Mouse (Mus musculus) liver, embryonic 14.5 days (tissue): ENCODE results near the gene Zfp512b.

Experiments used
- CTCF ChIP-seq: IDR thresholded peaks from 2 replicates; pipeline ENCODE4 v1.5.1; 2016; ENCODE audit warnings: antibody characterized with exemption, low read depth, control low read depth
- EP300 ChIP-seq: IDR thresholded peaks from 2 replicates; pipeline ENCODE4 v1.6.1; 2016; ENCODE audit warnings: antibody characterized with exemption, low read depth

DNA sequence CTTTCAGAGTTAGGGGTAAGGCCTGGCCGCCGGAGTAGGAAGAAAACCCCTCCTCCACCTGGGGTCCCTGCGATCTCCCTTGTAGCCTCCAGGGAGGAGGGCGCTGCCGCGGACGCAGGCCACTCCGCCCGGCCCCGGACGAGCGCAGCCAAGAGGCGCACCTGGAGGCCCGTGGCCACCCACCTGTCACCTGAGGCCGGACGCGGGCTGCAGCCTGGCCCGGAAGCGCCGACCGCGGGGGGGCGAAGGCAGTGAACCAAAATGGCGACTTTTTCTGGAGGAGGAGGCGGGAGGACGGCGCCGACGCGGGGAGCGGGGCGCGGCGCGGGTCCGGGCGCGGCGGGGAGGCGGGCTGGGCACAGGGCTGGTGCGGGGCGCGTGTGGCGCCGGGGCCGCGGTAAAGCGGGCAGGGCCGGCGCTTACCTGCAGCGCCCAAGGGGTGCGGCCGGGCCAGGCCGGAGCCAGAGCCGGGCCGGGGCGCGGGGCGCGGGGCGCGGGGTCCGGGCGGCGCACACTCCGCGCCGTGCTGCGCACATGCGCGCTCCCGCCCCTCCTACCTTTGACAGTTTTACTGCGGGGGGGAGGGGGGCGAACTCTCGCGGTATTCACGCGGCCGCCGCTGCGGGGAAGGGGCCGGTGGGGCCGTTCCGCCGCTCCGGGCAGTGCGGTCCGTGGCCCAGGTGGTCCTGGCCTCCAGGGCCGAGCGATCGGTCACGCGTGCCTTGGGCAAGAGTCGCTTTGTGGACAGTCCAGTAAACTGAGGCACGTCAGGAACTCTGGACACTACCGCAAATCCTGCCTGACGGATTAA is at the start of gene Zfp512b:
- TF ChIP-seq EP300 (no peak), CTCF (no peak)
